Mouse (Mus musculus): ENCODE measurements at regions not wholly inside any gene's neighbourhood (a gene's known extent, or its start where the extent isn't known, plus 50 kb on each side); places are given as distances from the start of the nearest gene placed in this dataset.
A peak's percentile ranks its signal among the peaks of the same experiment; 100 is the strongest.

- intact Hi-C loops (cut with DNase I): no loop called here
- no peak for DNase-seq (ENCODE audit: low spot score in 2 of 2)
Measured at GRCm38 (mm10) chr14:111553891-111554290, 121.0 kb upstream of the Slitrk5 start.

DNA sequence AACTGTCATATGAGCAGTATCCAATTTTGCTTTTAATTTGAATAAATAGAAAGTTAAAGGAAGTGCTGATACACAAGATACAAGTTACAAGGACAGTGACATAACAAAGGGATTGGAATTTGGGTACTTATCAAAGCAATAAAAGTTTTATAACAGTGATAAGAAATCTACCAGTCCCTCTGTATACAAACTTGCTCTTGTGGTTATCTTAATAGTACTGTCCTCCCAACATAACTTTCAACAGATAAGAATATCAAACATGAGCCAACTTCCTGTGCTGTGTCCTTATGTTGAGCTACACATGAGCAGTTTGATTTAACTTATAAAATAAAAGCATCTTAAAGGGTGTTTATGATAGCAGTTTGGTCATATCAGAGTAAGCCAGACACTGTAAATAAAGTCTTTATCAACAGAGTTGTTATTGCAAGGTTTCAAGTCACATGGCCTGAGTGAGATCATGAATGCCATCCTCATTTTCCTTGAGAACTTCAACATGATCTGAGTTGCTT is 105.5 kb upstream of the Slitrk5 start:
- no peak for DNase-seq (ENCODE audit: low spot score in 2 of 2)
- intact Hi-C loops (cut with DNase I): no loop called here

- intact Hi-C loops (cut with DNase I): no loop called here
- no peak for DNase-seq (ENCODE audit: low spot score in 2 of 2)
Measured at GRCm38 (mm10) chr14:111577470-111577869, 97.4 kb upstream of the Slitrk5 start.

GRCm38 (mm10) chr14:111583076-111583475 is 91.8 kb upstream of the Slitrk5 start:
- intact Hi-C loops (cut with DNase I): loop anchor here (2.0 kb wide), 1 partner anchor 92 kb away; the partner anchor contains the start of gene Slitrk5
- DNase-seq (ENCODE audit: low spot score in 2 of 2): peak; percentile 5 to 35

- intact Hi-C loops (cut with DNase I): no loop called here
- DNase-seq (ENCODE audit: low spot score in 2 of 2): no peak
Measured at GRCm38 (mm10) chr14:111616824-111617223, 58.1 kb upstream of the Slitrk5 start.

GRCm38 (mm10) chr14:111620821-111621220 is 54.1 kb upstream of the Slitrk5 start:
- DNase-seq (ENCODE audit: low spot score in 2 of 2): peak in 1 of 2 experiments; percentile 46
- intact Hi-C loops (cut with DNase I): no loop called here
